Mouse (Mus musculus) heart, embryonic 13.5 days (tissue): Measurements from ENCODE around the gene Tmem117. TPM values are rescaled to one million over a fixed set of nuclear protein-coding genes. Genes with fewer than 3 reads are reported as not detected.

ENCODE experiments used
- ATAC-seq: fragments of 200-750 bp; cut with Nextera tagmentation; 2 replicates; pipeline ENCODE4 v1.8.0; 2017; ENCODE audit warnings: moderate TSS enrichment; ENCODE audit not compliant: insufficient number of reproducible peaks, low FRiP score, low TSS enrichment; ENCODE audit errors: extremely low read depth
- H3K27ac ChIP-seq: fragments of 300-500 bp; sonication (generic); replicated peaks from 2 replicates; pipeline ENCODE4 v1.5.1; 2015; ENCODE audit warnings: moderate library complexity, mild to moderate bottlenecking, inconsistent platforms
- H3K27me3 ChIP-seq: fragments of 300-500 bp; sonication (generic); replicated peaks from 2 replicates; pipeline ENCODE4 v1.6.1; 2015; ENCODE audit warnings: mild to moderate bottlenecking, inconsistent platforms
- H3K36me3 ChIP-seq: fragments of 300-500 bp; sonication (generic); 2 replicates; pipeline ENCODE4 v1.6.1; 2015; ENCODE audit warnings: mild to moderate bottlenecking, inconsistent platforms
- H3K4me1 ChIP-seq: fragments of 300-500 bp; sonication (generic); 2 replicates; pipeline ENCODE4 v1.6.1; 2015; ENCODE audit warnings: inconsistent platforms
- H3K4me2 ChIP-seq: fragments of 300-500 bp; sonication (generic); 2 replicates; pipeline ENCODE4 v1.6.1; 2015; ENCODE audit warnings: inconsistent platforms, mild to moderate bottlenecking, moderate library complexity
- H3K4me3 ChIP-seq: fragments of 300-500 bp; sonication (generic); 2 replicates; pipeline ENCODE4 v1.5.1; 2015; ENCODE audit warnings: moderate library complexity, mild to moderate bottlenecking, inconsistent platforms
- H3K9ac ChIP-seq: fragments of 300-500 bp; sonication (generic); 2 replicates; pipeline ENCODE4 v1.6.1; 2015; ENCODE audit warnings: inconsistent platforms, mild to moderate bottlenecking, moderate library complexity
- H3K9me3 ChIP-seq: fragments of 300-500 bp; sonication (generic); 2 replicates; pipeline ENCODE4 v1.6.1; 2016; ENCODE audit warnings: inconsistent platforms
- WGBS: fragments of 180-500 bp; shearing (Covaris S2); methylation state at CpG from one replicate; pipeline ENCODE4 v1.1.7; 2015; ENCODE audit warnings: mixed read lengths; 5-methylcytosine and 5-hydroxymethylcytosine counted together
- polyA plus RNA-seq: library from polyadenylated mRNA; unstranded; fragments of >200 nt; fragmentation: Nextera tagmentation; extraction: Ambion mirVana; gene quantifications from 2 replicates; pipeline ENCODE4 v1.2.1, GENCODE M21; 2015

Tmem117 gene
- polyA plus RNA-seq, 1 experiment from 2014 or later = 1.2 TPM

DNA sequence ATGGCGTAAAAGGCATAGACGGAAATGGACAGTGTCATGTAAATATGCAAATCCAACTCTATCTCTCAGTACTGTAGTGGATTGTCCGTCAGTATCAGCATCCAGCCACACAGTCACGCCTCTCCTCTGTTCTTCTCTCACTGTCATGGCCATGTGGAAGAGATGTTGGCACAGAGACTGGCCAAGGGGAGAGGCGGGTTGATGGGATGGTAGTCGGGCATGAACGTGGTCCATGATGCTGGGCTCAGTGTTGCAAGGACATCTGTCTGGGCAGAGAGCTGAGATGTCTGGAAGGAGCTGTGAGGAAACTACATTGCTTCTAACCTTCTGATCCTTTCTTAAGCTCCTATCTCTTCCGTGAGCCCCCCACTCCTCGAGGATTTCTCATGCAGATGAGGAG, 413.4 kb downstream of the Tmem117 start:
- no peaks in the 10 kb centered on the region for H3K9me3 ChIP-seq
- no peak overlapping the region for H3K27ac ChIP-seq
- no peaks in the 10 kb centered on the region for H3K4me1 ChIP-seq
- 67% methylated on average over 9 of the region's 9 CpGs for WGBS
- H3K36me3 ChIP-seq = no peaks in the 10 kb centered on the region
- no peak for ATAC-seq
- H3K4me2 ChIP-seq = no peak overlapping the region
- no peak overlapping the region for H3K4me3 ChIP-seq
- H3K9ac ChIP-seq = no peak overlapping the region
- no peaks in the 10 kb centered on the region for H3K27me3 ChIP-seq

DNA sequence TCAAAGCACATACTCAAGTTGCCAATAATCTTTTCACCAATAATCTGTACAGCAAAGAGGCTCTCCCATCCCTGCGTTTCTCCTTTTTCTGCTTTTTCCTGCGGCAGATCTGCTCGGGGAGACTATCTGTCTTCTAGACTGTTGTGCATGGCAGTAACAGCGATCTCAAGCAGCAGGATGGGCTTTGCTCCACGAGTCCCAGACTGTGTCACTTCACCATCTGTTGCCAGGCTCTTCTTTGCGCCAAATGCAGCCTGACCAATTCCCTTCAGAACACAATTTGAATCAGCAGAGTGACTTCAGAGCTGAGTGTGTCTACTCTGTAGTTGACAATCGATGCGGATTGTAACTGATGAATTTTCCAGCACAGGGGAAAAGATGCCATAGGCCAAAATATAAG, 415.0 kb downstream of the Tmem117 start:
- ATAC-seq = no peak
- H3K36me3 ChIP-seq = no peaks in the 10 kb centered on the region
- 75% methylated on average over 8 of the region's 8 CpGs for WGBS
- H3K4me1 ChIP-seq = no peaks in the 10 kb centered on the region
- no peaks in the 10 kb centered on the region for H3K27me3 ChIP-seq
- no peak overlapping the region for H3K9ac ChIP-seq
- no peak overlapping the region for H3K4me3 ChIP-seq
- H3K27ac ChIP-seq = no peak overlapping the region
- no peaks in the 10 kb centered on the region for H3K9me3 ChIP-seq
- no peak overlapping the region for H3K4me2 ChIP-seq

GRCm38 (mm10) chr15:95047486-95047885, 418.5 kb downstream of the Tmem117 start:
- 88% methylated on average over 2 of the region's 2 CpGs for WGBS
- Histone ChIP-seq H3K4me1 (no peaks in the 10 kb centered on the region), H3K4me2 (no peak overlapping the region), H3K4me3 (no peak overlapping the region), H3K27me3 (no peaks in the 10 kb centered on the region), H3K9ac (no peak overlapping the region), H3K36me3 (no peaks in the 10 kb centered on the region), H3K9me3 (no peaks in the 10 kb centered on the region), H3K27ac (no peak overlapping the region)
- no peak for ATAC-seq

- no peak for ATAC-seq
- Histone ChIP-seq H3K27me3 (no peaks in the 10 kb centered on the region), H3K4me3 (no peak overlapping the region), H3K27ac (no peak overlapping the region), H3K4me1 (no peaks in the 10 kb centered on the region), H3K36me3 (no peaks in the 10 kb centered on the region), H3K9me3 (no peaks in the 10 kb centered on the region), H3K9ac (no peak overlapping the region), H3K4me2 (no peak overlapping the region)
- WGBS = 71% methylated on average over 6 of the region's 6 CpGs
These were observed 420.2 kb downstream of the Tmem117 start for GRCm38 (mm10) chr15:95049171-95049729.

DNA sequence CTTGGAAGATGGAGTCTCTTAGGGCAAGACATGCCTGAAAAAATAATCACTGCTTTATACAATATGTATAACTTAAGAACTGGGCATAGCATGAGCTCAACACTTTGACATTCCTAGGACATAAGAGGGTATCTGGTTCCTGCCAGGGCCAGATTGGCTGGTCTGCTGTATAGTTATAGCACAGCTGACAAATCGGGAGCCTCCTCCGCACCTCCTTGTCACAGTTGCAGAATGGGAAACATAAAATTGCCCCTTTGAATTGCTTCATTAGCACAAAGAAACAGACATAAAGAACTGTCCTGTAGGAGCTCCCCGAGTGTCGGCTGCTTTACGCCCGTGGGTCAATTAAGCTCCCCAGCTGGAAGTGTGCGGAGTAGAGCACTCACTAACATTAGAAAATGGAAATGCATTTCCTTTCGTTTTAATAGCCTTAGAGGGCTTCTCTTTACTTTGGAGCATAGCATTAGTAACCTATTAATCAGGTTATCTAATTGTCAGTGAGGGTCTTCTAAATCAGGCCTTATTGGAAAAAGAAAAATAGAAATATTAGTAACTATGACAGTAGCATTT, 426.1 kb downstream of the Tmem117 start:
- no peak for ATAC-seq
- Histone ChIP-seq H3K9ac (no peak overlapping the region), H3K4me1 (no peaks in the 10 kb centered on the region), H3K4me2 (no peak overlapping the region), H3K9me3 (no peaks in the 10 kb centered on the region), H3K36me3 (no peaks in the 10 kb centered on the region), H3K27ac (no peak overlapping the region), H3K4me3 (no peak overlapping the region), H3K27me3 (no peaks in the 10 kb centered on the region)
- 81% methylated on average over 8 of the region's 8 CpGs for WGBS

GRCm38 (mm10) chr15:95068023-95068422, 439.0 kb downstream of the Tmem117 start:
- H3K4me3 ChIP-seq = no peak overlapping the region
- no peaks in the 10 kb centered on the region for H3K27me3 ChIP-seq
- no peaks in the 10 kb centered on the region for H3K36me3 ChIP-seq
- no peaks in the 10 kb centered on the region for H3K4me1 ChIP-seq
- no peak overlapping the region for H3K9ac ChIP-seq
- no peak overlapping the region for H3K27ac ChIP-seq
- 77% methylated on average over 1 of the region's 1 CpGs for WGBS
- no peak overlapping the region for H3K4me2 ChIP-seq
- H3K9me3 ChIP-seq = no peaks in the 10 kb centered on the region
- no peak for ATAC-seq

GRCm38 (mm10) chr15:95068799-95069198, 439.8 kb downstream of the Tmem117 start:
- H3K9me3 ChIP-seq = no peaks in the 10 kb centered on the region
- H3K27ac ChIP-seq = no peak overlapping the region
- no peaks in the 10 kb centered on the region for H3K36me3 ChIP-seq
- H3K27me3 ChIP-seq = no peaks in the 10 kb centered on the region
- H3K9ac ChIP-seq = no peak overlapping the region
- H3K4me1 ChIP-seq = no peaks in the 10 kb centered on the region
- no peak for ATAC-seq
- H3K4me3 ChIP-seq = no peak overlapping the region
- WGBS = 69% methylated on average over 1 of the region's 1 CpGs
- H3K4me2 ChIP-seq = no peak overlapping the region

- Histone ChIP-seq H3K36me3 (no peaks in the 10 kb centered on the region), H3K27ac (no peak overlapping the region), H3K9ac (no peak overlapping the region), H3K4me3 (no peak overlapping the region), H3K4me2 (no peak overlapping the region), H3K27me3 (no peaks in the 10 kb centered on the region), H3K9me3 (no peaks in the 10 kb centered on the region), H3K4me1 (no peaks in the 10 kb centered on the region)
- ATAC-seq = no peak
- 80% methylated on average over 7 of the region's 7 CpGs for WGBS
These were observed 441.8 kb downstream of the Tmem117 start for GRCm38 (mm10) chr15:95070881-95071280.

DNA sequence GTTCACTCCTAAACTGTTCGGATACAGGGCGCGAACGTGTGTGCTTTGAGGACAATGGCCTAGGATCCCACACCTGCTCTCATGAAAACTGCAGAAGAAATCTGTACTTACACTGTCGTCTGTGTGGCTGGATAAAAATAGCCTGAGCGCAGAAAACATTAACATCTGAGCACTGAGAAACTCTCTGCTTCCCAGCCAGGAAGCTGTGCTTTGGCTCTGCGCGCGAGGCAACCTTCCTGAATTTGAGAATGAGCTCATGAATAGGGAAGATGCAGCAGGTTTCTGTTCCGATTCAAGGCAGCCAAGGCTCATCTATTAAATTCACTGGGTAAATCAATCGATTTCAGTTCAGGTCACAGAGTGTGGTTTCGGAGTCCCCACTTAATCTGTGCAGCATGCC, 446.3 kb downstream of the Tmem117 start:
- Histone ChIP-seq H3K27ac (no peak overlapping the region), H3K27me3 (no peaks in the 10 kb centered on the region), H3K4me3 (no peak overlapping the region), H3K9ac (no peak overlapping the region), H3K36me3 (no peaks in the 10 kb centered on the region), H3K4me1 (no peaks in the 10 kb centered on the region), H3K9me3 (no peaks in the 10 kb centered on the region; the same call in 1 of the 2 replicates), H3K4me2 (no peak overlapping the region)
- WGBS = 78% methylated on average over 12 of the region's 12 CpGs
- ATAC-seq = no peak

- 93% methylated on average over 11 of the region's 11 CpGs for WGBS
- no peaks in the 10 kb centered on the region; the same call in 1 of the 2 replicates for H3K9me3 ChIP-seq
- no peak for ATAC-seq
- no peaks in the 10 kb centered on the region for H3K36me3 ChIP-seq
- H3K9ac ChIP-seq = no peak overlapping the region
- H3K27ac ChIP-seq = no peak overlapping the region
- no peaks in the 10 kb centered on the region for H3K27me3 ChIP-seq
- no peak overlapping the region for H3K4me2 ChIP-seq
- H3K4me3 ChIP-seq = no peak overlapping the region
- H3K4me1 ChIP-seq = no peaks in the 10 kb centered on the region
These were observed 452.6 kb downstream of the Tmem117 start for GRCm38 (mm10) chr15:95081654-95082053.

GRCm38 (mm10) chr15:95085962-95086361, 456.9 kb downstream of the Tmem117 start:
- Histone ChIP-seq H3K4me2 (no peak overlapping the region), H3K9ac (no peak overlapping the region), H3K4me3 (no peak overlapping the region), H3K36me3 (no peaks in the 10 kb centered on the region), H3K4me1 (no peaks in the 10 kb centered on the region), H3K27me3 (no peaks in the 10 kb centered on the region), H3K27ac (no peak overlapping the region), H3K9me3 (no peaks in the 10 kb centered on the region)
- 68% methylated on average over 7 of the region's 7 CpGs for WGBS
- no peak for ATAC-seq

DNA sequence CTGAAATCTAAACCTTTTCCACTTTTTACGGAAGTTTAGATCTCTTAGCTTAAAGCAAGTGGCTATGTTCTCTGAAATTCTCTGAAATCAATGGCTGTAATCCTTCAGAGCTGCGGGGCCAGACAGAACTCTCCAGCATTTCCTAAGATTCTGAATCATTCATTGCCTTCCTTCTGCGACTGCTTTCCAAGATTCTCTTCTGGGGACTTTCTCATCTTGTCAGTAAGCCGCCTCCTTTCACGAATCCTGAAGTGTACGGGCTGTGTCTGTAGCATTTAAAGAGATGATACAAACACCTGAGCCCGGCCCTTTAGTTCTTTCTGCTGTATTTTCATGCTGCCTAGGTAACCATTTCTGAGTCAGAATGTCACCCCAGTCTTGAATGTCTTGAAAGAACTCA, 471.1 kb downstream of the Tmem117 start:
- no peak overlapping the region for H3K4me3 ChIP-seq

More for the DNA sequence above, 471.1 kb downstream of the Tmem117 start:
- 83% methylated on average over 7 of the region's 7 CpGs for WGBS
- H3K9ac ChIP-seq = no peak overlapping the region
- H3K4me2 ChIP-seq = no peak overlapping the region
- no peaks in the 10 kb centered on the region for H3K9me3 ChIP-seq
- H3K27ac ChIP-seq = no peak overlapping the region
- ATAC-seq = no peak
- H3K4me1 ChIP-seq = no peaks in the 10 kb centered on the region
- no peaks in the 10 kb centered on the region for H3K27me3 ChIP-seq
- no peaks in the 10 kb centered on the region for H3K36me3 ChIP-seq
